Mouse (Mus musculus) cerebellum, adult 18-20 months (tissue): ENCODE measurements at regions not wholly inside any gene's neighbourhood (a gene's known extent, or its start where the extent isn't known, plus 50 kb on each side); places are given as distances from the start of the nearest gene placed in this dataset.

Source experiments
- DNase-seq, 2 experiments: peaks; one replicate each; pipeline ENCODE4 v3.0.0; 2021

DNA sequence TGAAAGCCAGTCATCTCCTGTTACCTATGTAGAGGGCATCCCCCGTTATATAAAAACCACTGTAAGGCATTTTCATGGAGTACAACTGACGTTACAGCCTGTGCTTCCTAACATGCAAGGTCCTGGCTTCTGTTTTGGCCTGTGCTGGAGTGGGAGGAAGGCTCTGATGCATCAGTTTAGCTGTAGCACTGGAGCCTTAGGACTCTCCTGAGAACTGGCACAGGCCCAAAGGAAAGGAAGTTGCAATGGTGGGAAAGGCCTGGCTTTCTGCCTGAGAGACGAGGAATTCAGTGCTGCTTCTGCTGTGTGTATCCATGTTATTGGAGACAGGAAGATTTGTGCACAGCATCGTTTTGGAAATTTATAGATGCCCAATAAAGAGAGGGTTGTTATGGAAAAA, 144.2 kb upstream of the Gm5148 start:
- no peak for DNase-seq

DNA sequence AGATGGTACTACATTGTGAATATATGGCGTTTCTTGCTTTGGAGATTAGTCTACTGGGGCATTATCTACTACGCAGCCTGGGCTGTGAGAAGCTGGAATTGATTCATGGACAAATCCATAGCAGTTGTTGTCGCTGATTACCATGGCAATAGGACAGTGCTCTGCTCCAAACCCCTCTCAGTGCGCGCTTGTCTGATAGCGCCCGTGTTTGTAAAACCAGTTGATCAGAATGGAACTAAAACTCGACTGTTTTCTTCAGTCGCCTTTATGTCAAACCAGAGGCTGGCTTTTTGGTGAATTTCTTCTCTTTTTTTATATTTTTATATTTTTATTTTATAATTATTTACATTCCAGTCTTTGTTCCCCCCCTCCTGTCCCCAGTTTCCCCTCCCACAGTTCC, 138.5 kb upstream of the Gm5148 start:
- DNase-seq: no peak

DNA sequence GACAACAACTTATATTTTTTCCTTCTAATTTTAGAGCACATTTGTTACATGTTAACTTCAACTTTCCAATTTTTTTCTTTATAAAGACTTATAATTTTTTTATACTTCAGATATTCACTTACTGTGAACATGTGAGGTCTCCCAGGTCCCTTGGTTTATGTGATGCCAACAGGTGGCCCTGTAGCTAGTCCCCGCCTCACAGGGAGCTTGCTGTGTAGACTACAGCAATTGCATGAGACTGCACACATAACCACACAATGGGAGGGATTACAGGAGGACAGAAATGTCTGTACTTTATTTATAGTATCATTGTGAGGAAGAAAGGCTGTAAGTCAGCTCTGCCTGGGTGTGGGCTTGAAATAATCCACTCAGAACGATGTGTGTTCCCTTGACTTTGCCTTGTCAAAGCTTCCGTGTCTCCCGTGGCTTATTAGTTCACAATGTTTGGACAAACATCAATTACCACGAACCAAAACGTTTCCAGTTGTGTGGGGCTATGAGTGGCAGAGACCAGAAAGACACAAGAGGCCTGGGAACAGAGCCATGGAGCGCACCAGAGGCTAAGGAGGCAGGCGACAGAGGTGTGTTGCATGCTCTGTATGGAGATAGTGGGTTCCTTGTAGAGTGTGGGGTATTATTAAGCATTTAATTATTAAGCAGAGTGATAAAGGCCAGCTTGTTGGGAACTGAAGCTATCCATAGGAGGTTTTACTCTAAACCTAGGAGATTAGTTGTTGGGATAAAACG, 136.6 kb upstream of the Gm5148 start:
- DNase-seq: no peak

DNA sequence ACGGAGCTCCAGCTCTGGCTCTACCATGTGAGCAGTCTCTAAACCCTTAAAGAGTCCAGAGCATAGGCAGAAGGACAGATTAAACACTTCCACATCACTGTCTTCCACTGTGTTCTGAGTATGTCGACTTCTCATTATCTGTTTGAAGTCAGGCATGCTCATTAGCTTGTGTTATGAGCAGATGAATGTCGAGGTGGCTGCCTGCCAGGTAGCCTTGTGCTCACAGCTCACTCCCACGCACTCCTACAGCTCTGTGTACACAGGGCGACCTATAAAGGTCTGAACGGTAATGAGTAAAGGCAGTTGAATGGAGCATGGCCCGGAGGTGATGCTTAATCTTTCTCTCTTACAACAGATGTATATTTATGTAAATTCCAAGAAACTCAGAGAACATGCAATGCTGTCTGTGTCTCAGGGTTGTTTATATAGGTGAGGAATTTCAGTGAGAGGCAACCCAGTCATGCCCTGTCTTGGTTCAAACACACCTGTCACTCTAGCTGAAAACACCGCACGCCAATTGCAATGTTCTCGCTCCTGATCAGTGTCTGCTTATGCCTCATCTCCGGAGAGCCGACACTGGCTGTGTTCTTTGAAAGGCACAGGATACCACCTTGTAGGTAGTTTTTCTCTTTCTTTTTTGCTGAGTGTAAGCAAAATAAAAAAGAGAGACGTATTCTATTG, 135.9 kb upstream of the Gm5148 start:
- DNase-seq: peak; percentile 88 to 90

DNA sequence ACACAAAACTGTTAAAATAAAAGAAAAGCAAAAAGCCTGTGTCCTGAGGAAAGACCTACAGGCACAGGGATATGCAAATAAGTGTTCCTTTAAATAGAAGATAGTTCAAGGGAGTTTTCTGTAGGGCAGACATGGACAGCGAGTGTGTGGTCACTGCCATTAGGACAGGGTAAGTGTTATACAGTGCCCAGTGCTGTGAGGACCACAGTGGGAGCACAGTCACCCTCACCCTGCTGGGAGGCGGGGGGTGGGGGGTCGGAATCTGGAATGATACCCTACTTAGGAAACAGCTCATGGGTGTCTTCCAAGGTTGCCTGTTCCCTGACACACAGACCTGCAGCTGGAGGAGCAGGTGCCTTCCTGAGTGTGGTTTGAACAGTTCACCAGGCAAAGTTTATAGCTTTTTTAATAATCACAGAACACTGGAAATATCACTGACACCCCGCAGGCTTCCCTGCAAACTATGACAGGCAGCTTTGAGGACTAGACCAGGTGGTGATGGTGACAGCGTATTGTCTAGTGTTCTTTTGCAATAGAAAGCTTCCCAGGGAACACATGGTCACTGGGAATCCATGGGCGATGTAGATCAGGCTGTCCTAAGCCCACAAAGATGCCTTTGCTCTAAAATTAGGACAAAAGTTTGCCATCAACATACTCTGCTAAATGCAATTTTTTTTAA, 134.5 kb upstream of the Gm5148 start:
- DNase-seq: no peak

DNA sequence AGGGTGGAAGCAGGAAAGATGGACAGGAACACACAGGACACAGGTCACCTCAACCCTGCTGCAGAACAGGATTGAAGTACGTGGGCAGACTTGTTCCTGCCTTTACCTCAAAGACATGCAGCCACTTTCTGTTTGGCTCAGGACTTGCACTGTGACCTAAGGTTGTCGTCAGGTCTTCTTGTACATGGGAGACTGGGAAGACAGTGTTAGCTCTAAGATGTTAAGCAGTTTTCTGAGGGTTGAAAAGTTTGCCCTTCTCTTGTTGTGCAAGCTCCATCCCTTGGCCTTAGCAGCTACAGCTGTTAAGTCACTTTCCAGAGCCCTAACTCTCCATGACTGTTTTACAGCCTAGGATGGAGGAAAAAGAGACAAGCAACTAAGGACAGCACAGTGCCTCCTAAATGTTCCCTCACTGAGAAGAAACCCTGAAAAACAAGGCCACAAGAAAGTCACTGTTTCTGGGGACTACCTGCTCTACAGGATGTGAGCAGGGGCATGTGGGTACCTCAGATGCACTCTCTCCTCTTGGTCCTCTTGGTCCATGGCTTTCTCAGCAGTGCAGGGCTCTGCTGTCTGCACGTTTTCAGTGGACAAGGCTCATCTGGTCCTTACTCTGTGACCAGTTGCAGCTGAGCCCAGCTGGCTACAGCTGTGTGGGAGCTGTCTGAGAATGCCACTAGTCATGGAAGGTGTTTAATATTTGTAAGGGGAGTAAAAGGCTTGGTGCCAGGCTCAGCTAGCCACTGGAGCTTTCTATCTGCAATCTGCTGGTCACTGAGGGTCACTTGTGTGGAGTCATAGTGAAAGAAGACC, 122.1 kb upstream of the Gm5148 start:
- DNase-seq: no peak

DNA sequence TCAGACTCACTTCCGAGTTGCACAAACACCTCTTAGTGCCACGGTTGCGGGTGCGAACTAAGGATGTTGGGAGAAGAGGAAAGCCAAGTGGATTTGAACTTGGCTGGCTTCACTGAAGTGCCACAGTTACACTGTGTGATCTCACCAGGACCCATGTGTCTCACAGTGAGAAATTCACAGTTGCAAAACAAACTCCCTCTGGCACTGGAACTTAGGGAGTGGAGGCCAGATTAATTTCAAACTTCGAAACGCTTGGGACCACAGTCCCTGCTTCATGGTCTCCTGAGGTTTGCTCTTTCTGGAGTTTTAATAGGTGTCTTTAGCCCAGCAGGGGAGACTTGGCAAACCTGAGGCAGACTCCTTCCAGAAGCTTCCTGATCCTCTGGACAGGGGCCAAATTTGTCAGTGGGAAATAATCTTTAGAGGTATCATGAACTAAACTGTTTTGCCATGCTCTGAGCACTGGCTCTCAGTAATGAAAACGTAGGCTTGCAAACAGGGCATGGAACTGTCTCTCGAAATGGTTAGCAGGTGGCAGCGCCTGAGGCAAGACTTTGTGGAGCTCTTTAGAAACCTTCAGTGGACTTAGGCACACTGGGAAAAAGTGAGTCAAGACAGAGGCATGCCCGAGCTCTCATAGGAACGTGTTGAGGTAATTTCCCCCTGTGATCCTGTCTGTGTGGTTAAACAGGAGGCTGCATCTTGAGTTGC, 121.2 kb upstream of the Gm5148 start:
- DNase-seq: peak in 1 of 2 experiments; percentile 13

DNA sequence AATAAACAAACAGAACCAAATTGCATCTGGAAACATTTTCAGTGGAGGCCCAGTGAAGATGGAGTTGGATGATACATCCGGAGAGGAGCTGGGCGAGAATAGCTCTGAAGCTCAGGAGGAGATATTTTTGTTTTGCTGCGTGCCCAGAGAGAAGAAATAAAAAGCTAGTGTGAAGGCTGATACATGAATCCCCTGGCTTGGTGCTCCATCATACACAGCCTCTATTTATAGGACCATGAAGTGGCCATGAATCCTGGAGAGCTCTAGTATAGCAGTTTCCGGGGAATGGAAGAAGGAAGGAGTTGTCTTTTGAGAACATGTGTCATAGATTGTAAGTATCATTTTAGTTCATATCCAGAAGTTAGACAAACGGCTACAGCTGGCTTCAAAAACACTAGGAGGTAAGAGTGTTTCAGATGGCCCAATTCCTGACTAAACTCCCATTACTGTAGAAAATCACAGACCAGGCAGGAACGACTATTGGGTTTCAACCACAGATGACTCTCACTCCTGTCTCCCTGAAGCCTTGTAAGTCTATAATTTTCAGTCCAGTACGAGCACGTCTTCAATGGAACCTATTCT, 120.5 kb upstream of the Gm5148 start:
- no peak for DNase-seq

DNA sequence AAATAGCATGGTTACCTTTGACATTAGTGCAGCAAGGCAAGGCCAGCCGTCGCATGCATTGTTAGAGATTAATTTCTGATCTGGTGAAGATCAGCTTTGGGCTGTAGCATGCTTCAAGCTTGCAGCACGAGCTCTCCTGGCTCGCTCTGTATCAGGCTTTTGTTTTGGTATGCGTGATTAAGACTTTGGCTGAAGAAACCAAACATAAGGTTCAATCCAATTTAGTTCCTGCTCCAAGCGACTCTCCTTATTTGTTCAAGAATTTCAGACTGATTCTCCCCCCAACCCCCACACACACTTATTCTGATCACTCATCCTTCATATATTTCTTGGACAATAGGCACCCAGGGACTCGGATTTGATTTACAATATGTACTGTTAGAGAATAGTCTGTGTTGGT, 118.0 kb upstream of the Gm5148 start:
- DNase-seq: no peak

DNA sequence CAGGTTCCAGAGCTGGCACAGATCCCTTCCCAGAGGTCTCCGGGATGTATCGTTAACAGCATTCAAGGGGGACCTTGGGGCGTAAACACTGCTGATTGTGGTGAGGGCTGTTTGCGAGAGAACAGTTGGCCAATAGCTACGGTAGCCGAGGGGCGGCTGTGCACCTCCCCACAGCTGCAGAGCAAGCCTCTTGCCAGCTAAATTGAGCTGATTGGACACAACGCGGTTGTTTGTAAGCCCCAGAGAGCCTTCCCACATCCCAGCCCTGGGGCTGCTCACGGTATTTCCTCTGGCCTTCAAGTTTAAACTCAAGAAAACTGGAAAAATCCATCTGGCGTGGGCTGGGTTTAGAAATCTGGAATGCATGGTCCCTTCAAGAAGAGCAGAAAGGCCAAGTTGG, 114.6 kb upstream of the Gm5148 start:
- DNase-seq: no peak

DNA sequence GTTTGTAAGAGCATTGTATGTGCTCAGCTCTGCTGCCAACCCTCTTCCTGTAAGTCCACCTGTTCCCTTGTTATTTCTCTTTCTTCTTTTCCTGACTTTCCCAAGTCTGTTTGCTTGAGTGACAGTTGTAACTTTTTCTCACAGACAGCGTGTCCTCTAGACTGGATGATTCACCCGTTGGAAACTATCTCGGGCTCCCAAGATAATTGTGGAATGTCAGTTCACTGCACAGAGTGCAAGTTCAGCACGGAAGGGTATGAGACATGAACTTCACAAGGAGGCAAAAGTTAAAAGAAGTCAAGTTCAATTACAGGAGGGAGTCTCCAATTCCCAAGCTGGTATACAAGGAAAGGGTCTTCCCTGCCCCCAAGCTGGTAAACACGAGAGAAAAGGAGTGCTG, 112.5 kb upstream of the Gm5148 start:
- no peak for DNase-seq

DNA sequence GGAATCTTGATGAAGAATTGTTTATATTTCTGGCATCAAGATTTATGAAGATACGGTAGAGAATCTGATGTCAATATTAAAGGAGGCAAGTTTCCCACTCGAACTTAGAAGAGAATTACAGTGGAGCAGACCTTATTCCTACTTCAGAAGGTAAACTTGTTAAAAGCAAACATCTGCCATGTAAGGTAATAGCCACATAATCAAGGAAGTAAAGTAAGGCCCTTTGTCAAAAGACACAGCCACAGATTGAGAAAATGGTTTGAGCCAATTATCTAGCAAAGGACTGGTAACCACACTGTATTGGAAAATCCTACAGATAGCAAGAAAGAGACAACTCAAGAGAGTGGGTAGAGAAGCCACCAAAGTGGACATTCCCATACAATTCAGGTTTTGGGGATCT, 111.4 kb upstream of the Gm5148 start:
- DNase-seq: no peak

DNA sequence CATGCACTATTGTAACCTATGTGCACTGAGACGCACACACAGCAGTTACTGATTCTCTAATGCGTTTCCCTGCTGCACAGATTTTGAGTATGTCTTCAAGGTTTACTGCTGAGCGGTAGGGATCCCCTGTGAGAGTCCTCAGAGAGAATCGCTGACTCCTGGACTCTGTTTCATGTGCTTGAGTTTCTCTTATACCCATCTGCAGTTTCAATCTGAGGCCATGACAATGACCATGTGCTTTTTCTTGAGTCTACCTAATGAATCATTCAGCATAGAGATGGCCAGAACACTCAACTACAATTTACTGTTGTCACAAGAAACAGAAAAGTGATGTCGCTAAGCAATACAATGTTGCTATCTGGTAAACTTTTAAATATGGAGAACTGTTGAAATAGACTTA, 110.8 kb upstream of the Gm5148 start:
- no peak for DNase-seq

DNA sequence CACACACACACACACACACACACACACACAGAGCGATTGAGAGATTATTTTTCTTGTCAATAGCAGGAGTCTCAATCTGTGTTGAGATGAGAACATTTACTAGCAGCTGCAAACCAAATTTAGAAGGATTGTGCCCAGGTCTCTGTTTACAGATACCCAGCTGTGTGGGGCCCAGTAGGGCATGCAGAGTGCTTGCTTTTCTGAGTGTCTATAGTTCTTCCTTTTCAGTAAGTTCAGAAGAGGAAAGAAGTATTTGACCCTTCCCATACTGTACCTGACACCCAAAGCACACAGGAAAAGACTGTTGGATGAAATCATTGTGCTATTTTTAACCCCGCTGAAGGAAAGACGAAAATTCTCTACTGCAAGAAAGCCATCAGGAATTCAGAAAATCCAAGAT, 110.3 kb upstream of the Gm5148 start:
- DNase-seq: no peak

DNA sequence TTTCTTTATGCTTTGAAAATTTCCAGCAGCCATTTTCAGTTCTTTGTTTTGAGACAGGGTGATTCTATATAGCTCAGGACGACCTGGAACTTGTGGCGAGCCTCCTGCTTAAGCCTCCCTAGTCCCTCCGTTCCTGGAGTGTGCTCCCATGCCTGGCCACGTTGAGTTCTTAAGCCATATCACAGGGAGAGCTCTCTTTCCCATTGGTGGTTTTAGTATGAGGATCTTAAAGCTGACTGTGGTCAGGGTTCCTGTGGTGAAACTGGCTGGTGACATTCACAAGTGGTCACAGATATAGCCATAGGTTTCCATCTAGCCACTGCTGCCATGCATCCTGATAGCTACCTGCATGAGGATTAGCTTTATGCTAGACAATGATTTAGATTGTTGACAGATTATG, 109.1 kb upstream of the Gm5148 start:
- DNase-seq: no peak

DNA sequence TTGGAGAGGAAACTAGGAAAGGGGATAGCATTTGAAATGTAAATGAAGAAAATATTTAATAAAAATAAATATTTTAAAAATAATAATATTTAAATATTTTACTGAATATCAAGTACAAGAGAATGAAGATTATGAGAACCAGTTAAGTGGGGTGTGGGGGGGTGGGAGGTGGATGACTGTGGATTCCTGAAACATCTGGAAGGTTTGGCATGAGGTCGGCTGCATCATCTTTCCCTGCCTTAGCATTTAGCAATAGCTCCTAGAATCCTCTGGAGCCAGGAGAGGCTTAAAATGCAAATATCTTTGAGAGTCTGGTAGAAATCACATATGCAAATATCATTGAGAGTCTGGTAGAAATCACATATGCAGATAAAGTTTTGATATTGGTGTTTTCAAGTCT, 103.3 kb upstream of the Gm5148 start:
- DNase-seq: no peak

DNA sequence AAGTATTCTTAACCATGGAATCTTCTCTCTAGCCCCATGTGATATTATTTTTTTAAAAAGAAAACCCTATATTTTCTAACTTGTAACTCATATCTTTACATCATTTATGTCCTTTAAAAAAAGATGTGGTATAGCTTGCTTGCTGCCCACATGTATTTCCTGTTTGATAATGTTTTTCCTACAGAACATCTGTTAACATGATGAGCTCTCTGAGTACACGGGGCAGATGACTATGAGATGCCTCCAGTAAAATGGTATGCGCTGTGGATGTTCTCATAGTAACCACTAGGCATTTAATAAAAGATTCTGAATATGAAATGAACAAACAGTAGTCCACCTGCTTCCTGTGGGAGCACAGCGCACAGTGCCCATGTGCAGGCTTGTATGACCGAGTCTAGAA, 101.3 kb upstream of the Gm5148 start:
- DNase-seq: no peak

DNA sequence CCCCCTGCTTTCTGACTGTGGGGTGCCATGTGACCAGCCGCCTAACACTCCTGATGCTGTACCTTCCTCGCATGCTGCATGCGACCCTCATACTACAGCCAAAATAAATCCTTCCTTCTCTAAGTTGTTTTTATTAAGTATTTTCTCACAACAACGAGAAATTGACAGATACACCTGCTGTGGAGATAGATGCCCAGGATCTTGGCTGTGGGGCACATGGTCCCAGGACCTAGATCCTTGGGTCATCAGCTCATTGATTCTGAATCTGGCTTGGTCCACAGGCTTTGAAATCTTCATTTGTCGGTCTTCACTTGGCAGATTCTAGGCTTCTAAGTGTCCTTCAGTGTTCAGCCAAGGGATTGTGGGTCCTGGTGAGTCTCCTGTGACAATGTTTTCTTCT, 100.4 kb upstream of the Gm5148 start:
- DNase-seq: no peak

DNA sequence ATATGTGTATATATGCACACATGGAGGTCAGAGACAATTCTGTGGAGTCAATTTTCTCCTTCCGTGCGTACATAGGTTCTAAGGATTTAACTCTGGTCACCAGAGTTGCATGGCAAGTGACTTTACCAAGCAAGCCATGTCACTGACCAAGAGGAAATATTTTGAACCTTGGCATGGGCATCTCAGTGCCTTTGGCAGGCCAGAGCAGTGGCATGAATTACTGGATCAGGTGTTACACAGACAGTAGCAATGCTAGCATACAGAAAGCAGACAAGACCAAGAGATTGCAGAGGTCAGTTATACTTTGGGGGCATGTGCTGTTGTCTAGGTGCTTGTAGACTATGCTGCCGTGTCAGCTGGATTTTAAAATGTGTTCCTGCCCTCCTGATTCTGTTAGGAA, 95.2 kb upstream of the Gm5148 start:
- DNase-seq: no peak

DNA sequence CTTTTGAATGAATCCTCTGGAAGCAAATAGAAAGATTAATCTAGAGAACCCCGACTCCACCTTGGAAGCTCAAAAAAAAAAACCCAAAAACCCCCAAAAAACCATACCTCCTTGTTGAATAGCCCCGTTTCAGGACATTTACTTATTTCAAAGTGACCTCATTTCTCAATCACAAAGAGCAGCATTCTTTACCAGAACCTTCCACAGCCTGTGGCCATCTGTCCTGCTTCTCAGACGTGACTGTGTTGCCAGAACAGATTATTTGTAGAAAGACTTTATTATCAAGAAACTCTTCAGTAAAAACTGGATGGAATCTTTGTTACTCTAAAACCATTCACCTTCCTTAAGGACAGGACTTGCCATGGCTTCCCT, 93.1 kb upstream of the Gm5148 start:
- DNase-seq: peak; percentile 27 to 28

DNA sequence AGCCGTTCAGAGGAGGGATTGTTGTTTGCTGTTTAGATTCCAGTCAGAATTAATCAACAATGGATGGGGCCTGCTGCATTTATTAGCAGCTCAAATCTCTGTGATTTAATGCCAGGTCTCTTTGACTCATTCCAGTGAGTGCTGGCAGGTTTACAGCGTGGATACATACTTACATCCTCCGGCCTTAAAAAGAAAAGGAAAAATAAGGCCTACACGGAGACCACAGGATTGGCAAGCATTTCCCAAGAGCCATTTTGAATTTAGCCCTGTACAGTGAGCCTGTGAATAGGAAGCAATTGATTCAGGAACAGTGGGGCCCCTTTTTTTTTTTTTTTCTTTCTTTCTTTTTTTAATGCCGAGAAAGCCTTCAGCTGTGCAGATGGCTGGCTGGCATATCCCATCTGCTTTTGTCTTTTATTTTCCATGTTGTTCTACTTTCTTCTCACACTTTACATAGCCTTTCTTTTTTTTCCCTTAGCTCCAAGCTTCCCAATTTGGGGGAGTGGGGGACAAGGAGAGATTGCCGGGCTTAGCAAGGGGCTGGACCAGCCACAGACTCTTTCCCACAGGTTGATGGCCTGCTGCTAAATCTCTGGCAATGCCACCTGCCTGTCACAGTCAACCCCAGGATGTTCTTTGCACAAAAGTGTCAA, 92.6 kb upstream of the Gm5148 start:
- DNase-seq: peak; percentile 42 to 43

DNA sequence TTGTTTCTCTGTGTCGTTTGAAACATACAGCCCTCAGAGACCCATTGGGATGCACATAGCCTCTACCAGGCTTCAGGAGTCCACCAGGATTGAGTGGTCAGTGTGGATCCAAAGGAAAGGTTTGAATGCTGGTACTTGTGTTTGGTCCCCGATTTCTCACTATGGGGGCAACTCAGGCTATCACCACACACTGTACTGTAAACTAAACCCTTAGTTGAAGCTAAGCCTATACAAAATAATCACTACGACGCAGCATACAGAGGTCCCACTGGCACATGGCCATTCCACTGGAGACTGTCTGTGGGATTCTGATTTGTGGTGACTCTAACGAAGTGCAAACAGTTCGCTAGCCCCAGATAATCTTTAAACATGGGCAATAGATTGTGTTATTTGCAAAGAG, 91.5 kb upstream of the Gm5148 start:
- no peak for DNase-seq
